Mouse (Mus musculus) cerebellum, postnatal 10 days (tissue): ENCODE measurements around the gene Rpl36a-ps1.
"Not testable (repeated sequence)": the region's sequence is repeated elsewhere in the genome, so short reads cannot be mapped to it uniquely, and the experiment has no call there.

Source experiments
- DNase-seq, 2 experiments: peaks; one replicate each; pipeline ENCODE4 v3.0.0; 2021; ENCODE audit warnings: mixed read lengths in 2 of 2

The Rpl36a-ps1 gene

GRCm38 (mm10) chr14:98994218-98994617 is at the start of gene Rpl36a-ps1:
TSS of gene Rpl36a-ps1 (minus strand) at chr14:98994318.
- DNase-seq: no peak

GRCm38 (mm10) chr14:99043499-99043898 is 49.4 kb upstream of the Rpl36a-ps1 start:
- no peak for DNase-seq

GRCm38 (mm10) chr14:99041416-99041815 is 47.3 kb upstream of the Rpl36a-ps1 start:
- no peak for DNase-seq

GRCm38 (mm10) chr14:99039308-99039707 is 45.2 kb upstream of the Rpl36a-ps1 start:
- not testable (repeated sequence) for DNase-seq

- no peak for DNase-seq
Observed at GRCm38 (mm10) chr14:99037703-99038102, 43.6 kb upstream of the Rpl36a-ps1 start.

GRCm38 (mm10) chr14:99036039-99036438 is 41.9 kb upstream of the Rpl36a-ps1 start:
- DNase-seq: no peak

- not testable (repeated sequence) for DNase-seq
Observed at GRCm38 (mm10) chr14:99034851-99035250, 40.7 kb upstream of the Rpl36a-ps1 start.

- DNase-seq: no peak
Observed at GRCm38 (mm10) chr14:99032596-99032995, 38.5 kb upstream of the Rpl36a-ps1 start.

GRCm38 (mm10) chr14:99031337-99031873 is 37.3 kb upstream of the Rpl36a-ps1 start:
- DNase-seq: no peak

- DNase-seq: no peak
Observed at GRCm38 (mm10) chr14:99029987-99030386, 35.9 kb upstream of the Rpl36a-ps1 start.

- DNase-seq: peak in 1 of 2 experiments; percentile 46
Observed at GRCm38 (mm10) chr14:99022346-99023086, 28.4 kb upstream of the Rpl36a-ps1 start.

GRCm38 (mm10) chr14:99019136-99019808 is 25.2 kb upstream of the Rpl36a-ps1 start:
- no peak for DNase-seq

GRCm38 (mm10) chr14:99018691-99019090 is 24.6 kb upstream of the Rpl36a-ps1 start:
- DNase-seq: no peak

- DNase-seq: peak in 1 of 2 experiments; percentile 8
Observed at GRCm38 (mm10) chr14:99010920-99011313, 16.8 kb upstream of the Rpl36a-ps1 start.

- DNase-seq: peak; percentile 66 to 68
Observed at GRCm38 (mm10) chr14:99010224-99010919, 16.3 kb upstream of the Rpl36a-ps1 start.

- no peak for DNase-seq
Observed at GRCm38 (mm10) chr14:98992482-98992881, 1.6 kb downstream of the Rpl36a-ps1 start.

- no peak for DNase-seq
Observed at GRCm38 (mm10) chr14:98990636-98991035, 3.5 kb downstream of the Rpl36a-ps1 start.

GRCm38 (mm10) chr14:98989818-98990217 is 4.3 kb downstream of the Rpl36a-ps1 start:
- DNase-seq: no peak

GRCm38 (mm10) chr14:98971921-98972320 is 22.2 kb downstream of the Rpl36a-ps1 start:
- DNase-seq: no peak

- peak; percentile 26 to 35 for DNase-seq
Observed at GRCm38 (mm10) chr14:98958978-98959658, 35.0 kb downstream of the Rpl36a-ps1 start.

- no peak for DNase-seq
Observed at GRCm38 (mm10) chr14:98956788-98957187, 37.3 kb downstream of the Rpl36a-ps1 start.

GRCm38 (mm10) chr14:98952441-98952840 is 41.7 kb downstream of the Rpl36a-ps1 start:
- DNase-seq: no peak
